Mouse (Mus musculus) heart, adult 9 months (tissue): ENCODE measurements at regions not wholly inside any gene's neighbourhood (a gene's known extent, or its start where the extent isn't known, plus 50 kb on each side); places are given as distances from the start of the nearest gene placed in this dataset.

Source experiments
- DNase-seq, 2 experiments: peaks; one replicate each; pipeline ENCODE4 v3.0.0; 2022; ENCODE audit warnings: low spot score in 2 of 2

- DNase-seq: no peak
These were observed 54.6 kb upstream of the Card11 start for GRCm38 (mm10) chr5:141054991-141055390.

GRCm38 (mm10) chr5:141055596-141056343, 55.4 kb upstream of the Card11 start:
- peak; percentile 11 to 21 for DNase-seq

- no peak for DNase-seq
These were observed 57.8 kb upstream of the Card11 start for GRCm38 (mm10) chr5:141058141-141058540.

GRCm38 (mm10) chr5:141058863-141059262, 58.5 kb upstream of the Card11 start:
- no peak for DNase-seq

GRCm38 (mm10) chr5:141062144-141062543, 61.8 kb upstream of the Card11 start:
- no peak for DNase-seq

- DNase-seq: no peak
These were observed 67.2 kb upstream of the Card11 start for GRCm38 (mm10) chr5:141067561-141067960.

- no peak for DNase-seq
These were observed 74.1 kb upstream of the Card11 start for GRCm38 (mm10) chr5:141074457-141074856.

- no peak for DNase-seq
These were observed 75.8 kb upstream of the Card11 start for GRCm38 (mm10) chr5:141076158-141076557.

GRCm38 (mm10) chr5:141076942-141077341, 76.6 kb upstream of the Card11 start:
- no peak for DNase-seq

- no peak for DNase-seq
These were observed 80.5 kb upstream of the Card11 start for GRCm38 (mm10) chr5:141080896-141081295.

- no peak for DNase-seq
These were observed 83.8 kb upstream of the Card11 start for GRCm38 (mm10) chr5:141084056-141084730.

- no peak for DNase-seq
These were observed 84.4 kb upstream of the Card11 start for GRCm38 (mm10) chr5:141084746-141085145.

- no peak for DNase-seq
These were observed 91.3 kb upstream of the Card11 start for GRCm38 (mm10) chr5:141091676-141092075.

GRCm38 (mm10) chr5:141093641-141094040, 93.3 kb upstream of the Card11 start:
- DNase-seq: peak in 1 of 2 experiments; percentile 15

- DNase-seq: no peak
These were observed 97.5 kb upstream of the Card11 start for GRCm38 (mm10) chr5:141097878-141098277.

- DNase-seq: no peak
These were observed 111.3 kb upstream of the Card11 start for GRCm38 (mm10) chr5:141111666-141112065.

- no peak for DNase-seq
These were observed 115.0 kb upstream of the Card11 start for GRCm38 (mm10) chr5:141115273-141115904.

- DNase-seq: peak; percentile 19 to 23
These were observed 115.6 kb upstream of the Card11 start for GRCm38 (mm10) chr5:141115963-141116362.

- DNase-seq: no peak
These were observed 115.4 kb upstream of the Sdk1 start for GRCm38 (mm10) chr5:141125870-141126269.

GRCm38 (mm10) chr5:141126536-141126935, 114.8 kb upstream of the Sdk1 start:
- no peak for DNase-seq

GRCm38 (mm10) chr5:141131036-141131435, 110.3 kb upstream of the Sdk1 start:
- DNase-seq: no peak

GRCm38 (mm10) chr5:141131906-141132305, 109.4 kb upstream of the Sdk1 start:
- DNase-seq: no peak

GRCm38 (mm10) chr5:141136239-141136638, 105.1 kb upstream of the Sdk1 start:
- DNase-seq: no peak
